Mouse (Mus musculus) forebrain, embryonic 12.5 days (tissue): Measurements from ENCODE around the gene Gm49366. TPM values are rescaled to one million over a fixed set of nuclear protein-coding genes. Genes with fewer than 3 reads are reported as not detected.
"Not testable (repeated sequence)": the region's sequence is repeated elsewhere in the genome, so short reads cannot be mapped to it uniquely, and the experiment has no call there.

Source experiments
- ATAC-seq: fragments of 200-750 bp; cut with Nextera tagmentation; 2 replicates; pipeline ENCODE4 v1.8.0; 2017; ENCODE audit warnings: moderate TSS enrichment; ENCODE audit not compliant: low FRiP score
- H3K27ac ChIP-seq: fragments of 300-500 bp; sonication (generic); 2 replicates; pipeline ENCODE4 v1.5.1; 2016; ENCODE audit warnings: mild to moderate bottlenecking
- H3K27me3 ChIP-seq: fragments of 300-500 bp; sonication (generic); 2 replicates; pipeline ENCODE4 v1.6.1; 2016; ENCODE audit warnings: mild to moderate bottlenecking
- H3K36me3 ChIP-seq: fragments of 300-500 bp; sonication (generic); replicated peaks from 2 replicates; pipeline ENCODE4 v1.6.1; 2016; ENCODE audit warnings: mild to moderate bottlenecking
- H3K4me1 ChIP-seq: fragments of 300-500 bp; sonication (generic); 2 replicates; pipeline ENCODE4 v1.6.1; 2016
- H3K4me2 ChIP-seq: fragments of 300-500 bp; sonication (generic); 2 replicates; pipeline ENCODE4 v1.6.1; 2016; ENCODE audit warnings: mild to moderate bottlenecking, moderate library complexity
- H3K4me3 ChIP-seq: fragments of 300-500 bp; sonication (generic); replicated peaks from 2 replicates; pipeline ENCODE4 v1.5.1; 2016; ENCODE audit warnings: mild to moderate bottlenecking
- H3K9ac ChIP-seq: fragments of 300-500 bp; sonication (generic); 2 replicates; pipeline ENCODE4 v1.6.1; 2016; ENCODE audit warnings: mild to moderate bottlenecking
- H3K9me3 ChIP-seq: fragments of 300-500 bp; sonication (generic); 2 replicates; pipeline ENCODE4 v1.6.1; 2016
- WGBS: fragments of 180-500 bp; shearing (Covaris S2); methylation state at CpG from one replicate; pipeline ENCODE4 v1.1.7; 2016; 5-methylcytosine and 5-hydroxymethylcytosine counted together
- polyA plus RNA-seq: library from polyadenylated mRNA; unstranded; fragments of >200 nt; fragmentation: Nextera tagmentation; extraction: Ambion mirVana; gene quantifications from 2 replicates; pipeline ENCODE4 v1.2.1, GENCODE M21; 2016

Gm49366 gene
- polyA plus RNA-seq, 1 experiment from 2014 or later = not detected

- Histone ChIP-seq H3K27me3 (peaks cover 16% of the 10 kb centered on the region), H3K27ac (no peak overlapping the region), H3K4me1 (no peaks in the 10 kb centered on the region), H3K4me3 (no peak overlapping the region), H3K9ac (no peak overlapping the region), H3K4me2 (no peak overlapping the region), H3K9me3 (0 out of 2 replicates have a peak, but pooled peaks cover 3% of the 10 kb centered on the region), H3K36me3 (no peaks in the 10 kb centered on the region)
- no peak for ATAC-seq
- 75% methylated on average over 5 of the region's 5 CpGs for WGBS
These were observed 24.5 kb downstream of the Gm49366 start for GRCm38 (mm10) chr12:84063228-84063627.

GRCm38 (mm10) chr12:84063833-84064232 is 25.1 kb downstream of the Gm49366 start:
- H3K9ac ChIP-seq = no peak overlapping the region
- H3K4me1 ChIP-seq = no peaks in the 10 kb centered on the region
- H3K27me3 ChIP-seq = peaks cover 22% of the 10 kb centered on the region
- no peak for ATAC-seq
- no peaks in the 10 kb centered on the region for H3K36me3 ChIP-seq
- no peak overlapping the region for H3K27ac ChIP-seq
- 94% methylated on average over 2 of the region's 2 CpGs for WGBS
- 0 out of 2 replicates have a peak, but pooled peaks cover 3% of the 10 kb centered on the region for H3K9me3 ChIP-seq
- H3K4me3 ChIP-seq = no peak overlapping the region
- H3K4me2 ChIP-seq = no peak overlapping the region

- Histone ChIP-seq H3K4me2 (no peak overlapping the region), H3K27ac (no peak overlapping the region), H3K4me3 (no peak overlapping the region), H3K27me3 (peaks cover 30% of the 10 kb centered on the region), H3K9me3 (0 out of 2 replicates have a peak, but pooled peaks cover 3% of the 10 kb centered on the region), H3K36me3 (no peaks in the 10 kb centered on the region), H3K9ac (no peak overlapping the region), H3K4me1 (no peaks in the 10 kb centered on the region)
- 77% methylated on average over 8 of the region's 8 CpGs for WGBS
- ATAC-seq = no peak
These were observed 25.9 kb downstream of the Gm49366 start for GRCm38 (mm10) chr12:84064621-84065020.

- no peak for ATAC-seq
- H3K27me3 ChIP-seq = peaks cover 47% of the 10 kb centered on the region
These were observed 29.0 kb downstream of the Gm49366 start for GRCm38 (mm10) chr12:84067752-84068151.

GRCm38 (mm10) chr12:84068296-84068695 is 29.6 kb downstream of the Gm49366 start:
- peaks cover 47% of the 10 kb centered on the region for H3K27me3 ChIP-seq
- H3K9ac ChIP-seq = no peak overlapping the region
- H3K4me2 ChIP-seq = no peak overlapping the region

More at GRCm38 (mm10) chr12:84067752-84068151, 29.0 kb downstream of the Gm49366 start:
- H3K9me3 ChIP-seq = 0 out of 2 replicates have a peak, but pooled peaks cover 3% of the 10 kb centered on the region
- no peak overlapping the region for H3K4me3 ChIP-seq
- no peak overlapping the region for H3K27ac ChIP-seq
- no peak overlapping the region for H3K4me2 ChIP-seq
- no peak overlapping the region for H3K9ac ChIP-seq
- H3K4me1 ChIP-seq = 0 out of 2 replicates have a peak, but pooled peaks cover 2% of the 10 kb centered on the region
- H3K36me3 ChIP-seq = no peaks in the 10 kb centered on the region
- WGBS = 83% methylated on average over 4 of the region's 4 CpGs

GRCm38 (mm10) chr12:84068986-84069385 is 30.3 kb downstream of the Gm49366 start, which contains the start of gene Acot5:
Gene Acot5, plus strand, starts transcription at chr12:84069325.
- H3K9ac ChIP-seq = 0 out of 2 replicates have a peak within 1 kb of the TSS, but pooled peaks have one; percentile 36
- no peak for ATAC-seq
- H3K27me3 ChIP-seq = peaks cover 47% of the 10 kb centered on the region

More at GRCm38 (mm10) chr12:84068296-84068695, 29.6 kb downstream of the Gm49366 start:
- Histone ChIP-seq H3K27ac (no peak overlapping the region), H3K4me3 (no peak overlapping the region), H3K4me1 (0 out of 2 replicates have a peak, but pooled peaks cover 2% of the 10 kb centered on the region), H3K36me3 (no peaks in the 10 kb centered on the region), H3K9me3 (no peaks in the 10 kb centered on the region)
- WGBS = 55% methylated on average over 8 of the region's 8 CpGs
- ATAC-seq = no peak

GRCm38 (mm10) chr12:84069582-84069981 is 30.8 kb downstream of the Gm49366 start:
- Histone ChIP-seq H3K27me3 (peaks cover 47% of the 10 kb centered on the region), H3K4me2 (peak overlapping the region; percentile 57), H3K4me3 (peak overlapping the region; percentile 39), H3K9ac (0 out of 2 replicates have a peak overlapping the region, but pooled peaks have one; percentile 36)
- not testable (repeated sequence) for H3K9me3 ChIP-seq, H3K36me3 ChIP-seq, H3K27ac ChIP-seq, H3K4me1 ChIP-seq, ATAC-seq
- WGBS = 2% methylated on average over 44 of the region's 52 CpGs

More at GRCm38 (mm10) chr12:84068986-84069385, 30.3 kb downstream of the Gm49366 start, which contains the start of gene Acot5:
- Histone ChIP-seq H3K9me3 (no peaks in the 10 kb centered on the region), H3K4me1 (0 out of 2 replicates have a peak, but pooled peaks cover 2% of the 10 kb centered on the region), H3K27ac (no peak within 1 kb of the TSS), H3K4me2 (peak within 1 kb of the TSS; percentile 57), H3K4me3 (peak within 1 kb of the TSS; percentile 39), H3K36me3 (no peaks in the 10 kb centered on the region)
- WGBS = 62% methylated on average over 9 of the region's 9 CpGs

GRCm38 (mm10) chr12:84071696-84072095 is 33.0 kb downstream of the Gm49366 start:
- H3K27me3 ChIP-seq = peaks cover 45% of the 10 kb centered on the region
- no peak overlapping the region for H3K4me3 ChIP-seq
- WGBS = 93% methylated on average over 2 of the region's 2 CpGs
- H3K9me3 ChIP-seq = no peaks in the 10 kb centered on the region
- no peaks in the 10 kb centered on the region for H3K36me3 ChIP-seq
- 0 out of 2 replicates have a peak, but pooled peaks cover 2% of the 10 kb centered on the region for H3K4me1 ChIP-seq
- no peak overlapping the region for H3K9ac ChIP-seq
- no peak overlapping the region for H3K27ac ChIP-seq
- ATAC-seq = no peak
- no peak overlapping the region for H3K4me2 ChIP-seq

- 85% methylated on average over 4 of the region's 4 CpGs for WGBS
These were observed 38.7 kb downstream of the Gm49366 start for GRCm38 (mm10) chr12:84077371-84077990.

GRCm38 (mm10) chr12:84083842-84084241 is 45.1 kb downstream of the Gm49366 start:
- H3K4me3 ChIP-seq = no peak overlapping the region
- H3K9me3 ChIP-seq = peaks cover 9% of the 10 kb centered on the region; the same call in 1 of the 2 replicates
- no peak for ATAC-seq
- WGBS = 79% methylated on average over 2 of the region's 2 CpGs
- no peak overlapping the region for H3K27ac ChIP-seq
- H3K9ac ChIP-seq = no peak overlapping the region
- H3K36me3 ChIP-seq = no peaks in the 10 kb centered on the region
- H3K27me3 ChIP-seq = no peaks in the 10 kb centered on the region
- H3K4me2 ChIP-seq = no peak overlapping the region
- H3K4me1 ChIP-seq = no peaks in the 10 kb centered on the region

More at GRCm38 (mm10) chr12:84077371-84077990, 38.7 kb downstream of the Gm49366 start:
- no peak overlapping the region for H3K4me2 ChIP-seq
- no peaks in the 10 kb centered on the region for H3K36me3 ChIP-seq
- H3K9ac ChIP-seq = no peak overlapping the region
- ATAC-seq = no peak
- no peak overlapping the region for H3K4me3 ChIP-seq
- H3K27me3 ChIP-seq = no peaks in the 10 kb centered on the region
- H3K27ac ChIP-seq = no peak overlapping the region
- no peaks in the 10 kb centered on the region for H3K9me3 ChIP-seq
- H3K4me1 ChIP-seq = no peaks in the 10 kb centered on the region

- Histone ChIP-seq H3K27ac (no peak overlapping the region), H3K27me3 (no peaks in the 10 kb centered on the region), H3K4me2 (no peak overlapping the region), H3K4me1 (no peaks in the 10 kb centered on the region), H3K9me3 (peaks cover 15% of the 10 kb centered on the region), H3K36me3 (no peaks in the 10 kb centered on the region), H3K4me3 (no peak overlapping the region), H3K9ac (no peak overlapping the region)
- ATAC-seq = no peak
- WGBS = 87% methylated on average over 4 of the region's 4 CpGs
These were observed 45.8 kb downstream of the Gm49366 start for GRCm38 (mm10) chr12:84084581-84084980.

GRCm38 (mm10) chr12:84094666-84095065 is 55.9 kb downstream of the Gm49366 start:
- peaks cover 12% of the 10 kb centered on the region; the same call in 1 of the 2 replicates for H3K9me3 ChIP-seq
- H3K4me2 ChIP-seq, ATAC-seq, H3K36me3 ChIP-seq, H3K9ac ChIP-seq, H3K4me3 ChIP-seq, H3K27ac ChIP-seq, H3K4me1 ChIP-seq, H3K27me3 ChIP-seq: not testable (repeated sequence)
- WGBS = 88% methylated on average over 5 of the region's 5 CpGs
